Mouse (Mus musculus) liver, adult (tissue): Measurements from ENCODE around the gene Rapgef4.

Source experiments
- GATA4 ChIP-seq: IDR thresholded peaks from 2 replicates; pipeline ENCODE4 v1.6.1; 2014; ENCODE audit warnings: mild to moderate bottlenecking, low read length; ENCODE audit not compliant: insufficient replicate concordance

Gene Rapgef4

GRCm38 (mm10) chr2:71980771-71981342 is at the start of gene Rapgef4:
Gene Rapgef4 (plus strand): TSS chr2:71981240.
- TF ChIP-seq GATA4 = no peak

GRCm38 (mm10) chr2:71934046-71934445 is 47.0 kb upstream of the Rapgef4 start:
- no peak for TF ChIP-seq GATA4

- TF ChIP-seq GATA4 = no peak
These were observed 44.3 kb upstream of the Rapgef4 start for GRCm38 (mm10) chr2:71936711-71937110.

GRCm38 (mm10) chr2:71937649-71938308 is 43.3 kb upstream of the Rapgef4 start:
- TF ChIP-seq GATA4 = no peak

GRCm38 (mm10) chr2:71938716-71939393 is 42.2 kb upstream of the Rapgef4 start:
- TF ChIP-seq GATA4 = no peak

GRCm38 (mm10) chr2:71941005-71941720 is 39.9 kb upstream of the Rapgef4 start:
- TF ChIP-seq GATA4 = no peak

GRCm38 (mm10) chr2:71941721-71942087 is 39.3 kb upstream of the Rapgef4 start:
- no peak for TF ChIP-seq GATA4

- TF ChIP-seq GATA4 = no peak
These were observed 29.8 kb upstream of the Rapgef4 start for GRCm38 (mm10) chr2:71951212-71951611.

- TF ChIP-seq GATA4 = no peak
These were observed 25.4 kb upstream of the Rapgef4 start for GRCm38 (mm10) chr2:71955637-71956036.

- TF ChIP-seq GATA4 = no peak
These were observed 24.6 kb upstream of the Rapgef4 start for GRCm38 (mm10) chr2:71956463-71956862.

GRCm38 (mm10) chr2:71957951-71958350 is 23.1 kb upstream of the Rapgef4 start:
- no peak for TF ChIP-seq GATA4

GRCm38 (mm10) chr2:71958393-71958792 is 22.6 kb upstream of the Rapgef4 start:
- TF ChIP-seq GATA4 = no peak

- TF ChIP-seq GATA4 = no peak
These were observed 16.8 kb upstream of the Rapgef4 start for GRCm38 (mm10) chr2:71964216-71964615.

- no peak for TF ChIP-seq GATA4
These were observed 15.6 kb upstream of the Rapgef4 start for GRCm38 (mm10) chr2:71965476-71965875.

GRCm38 (mm10) chr2:71966737-71967136 is 14.3 kb upstream of the Rapgef4 start:
- TF ChIP-seq GATA4 = no peak

- no peak for TF ChIP-seq GATA4
These were observed 13.2 kb upstream of the Rapgef4 start for GRCm38 (mm10) chr2:71967855-71968254.
